In genomic region chr9:48267028-48267441, GRCm38 (mm10) we compare ENCODE assay signal across 7 mouse cellular contexts.
DNase-seq lines count a peak whose midpoint lies in the region; ATAC-seq and TF ChIP-seq lines count a peak whose summit lies in the region.

No protein-coding gene starts in this region.

- H3K4me1 ChIP-seq in forebrain, postnatal 0 days (ENCODE audit: insufficient read depth), result peaks cover 5% of the 10 kb centered on the region
- 0 out of 2 replicates have a peak, but pooled peaks cover 8% of the 10 kb centered on the region for H3K4me1 ChIP-seq in hindbrain, embryonic 10.5 days (replicated peaks)

- H3K27ac ChIP-seq in forebrain, postnatal 0 days (ENCODE audit: low read depth, low read length), result no peak overlapping the region
- peak overlapping the region; percentile 81 for H3K27ac ChIP-seq in hindbrain, embryonic 10.5 days

- no peaks in the 10 kb centered on the region for H3K36me3 ChIP-seq in forebrain, postnatal 0 days (ENCODE audit: insufficient read depth)
- no peaks in the 10 kb centered on the region for H3K36me3 ChIP-seq in hindbrain, embryonic 10.5 days

- no peak for TF ChIP-seq CTCF in forebrain, postnatal 0 days (IDR thresholded peaks at IDR 0.05; ENCODE audit: low read depth)

- H3K4me3 ChIP-seq in forebrain, postnatal 0 days (ENCODE audit: low read depth, low read length), result peak overlapping the region; percentile 43
- peak overlapping the region; percentile 59 for H3K4me3 ChIP-seq in hindbrain, embryonic 10.5 days

- intact Hi-C loops in left cerebral cortex, postnatal 25 days (cut with DNase I), result loop anchor here (2.0 to 10.0 kb wide), 4 partner anchors 205 to 732 kb away; partner anchors contain the start of gene Cadm1

- peak; percentile 44 for DNase-seq in adrenal gland, adult 8-10 months
- peak; percentile 42 for DNase-seq in cerebellum, adult 9-11 months
- DNase-seq in forebrain, postnatal 0 days, result no peak
- DNase-seq in hindbrain, embryonic 10.5 days (ENCODE audit: low spot score), result peak; percentile 65
- DNase-seq in left cerebral cortex, postnatal 25 days (ENCODE audit: low spot score in 2 of 2), result peak; percentile 25 to 38
- DNase-seq in right cerebral cortex, postnatal 4 days, result peak; percentile 24

- under 1% methylated on average over 16 of the region's 16 CpGs for WGBS in forebrain, postnatal 0 days
- WGBS in hindbrain, embryonic 10.5 days, result 1% methylated on average over 16 of the region's 16 CpGs

- H3K4me2 ChIP-seq in forebrain, postnatal 0 days (ENCODE audit: low read depth), result peak overlapping the region; percentile 92

- no peaks in the 10 kb centered on the region for H3K9me3 ChIP-seq in forebrain, postnatal 0 days (ENCODE audit: low read length)
- H3K9me3 ChIP-seq in hindbrain, embryonic 10.5 days, result no peaks in the 10 kb centered on the region

- ATAC-seq in forebrain, postnatal 0 days, result peak; percentile 82
- peak; percentile 79 for ATAC-seq in megakaryocyte, adult 5-6 weeks (ENCODE audit: poor library complexity, severe bottlenecking)

- H3K27me3 ChIP-seq in forebrain, postnatal 0 days (ENCODE audit: insufficient read depth, low read length), result no peaks in the 10 kb centered on the region
- H3K27me3 ChIP-seq in hindbrain, embryonic 10.5 days (ENCODE audit: insufficient read depth, poor library complexity, severe bottlenecking), result no peaks in the 10 kb centered on the region

- H3K9ac ChIP-seq in forebrain, postnatal 0 days, result peak overlapping the region; percentile 44
